Mouse (Mus musculus): Measurements from ENCODE around the gene Nfkbia.

DNA sequence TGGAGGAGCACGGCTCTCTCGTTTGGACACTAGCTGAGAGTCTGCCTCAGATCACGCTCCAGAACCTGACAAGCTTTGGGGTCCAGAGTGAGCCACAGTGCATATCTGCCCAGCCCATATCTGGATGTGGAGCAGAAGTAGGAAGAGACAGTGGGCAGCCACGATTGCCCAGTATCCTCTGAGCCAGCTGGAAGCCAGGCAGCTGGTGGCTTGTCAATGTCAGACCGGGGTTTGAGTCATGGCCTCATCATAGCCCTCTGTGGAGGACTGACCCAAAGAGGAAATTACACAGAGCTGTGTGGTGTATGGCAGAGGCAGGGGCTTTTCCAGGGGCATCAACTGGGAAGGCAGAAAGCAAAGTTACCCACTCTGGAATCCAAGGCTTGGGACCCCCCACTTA lies 25.6 kb downstream of the Nfkbia start:
- TF ChIP-seq CTCF (IDR thresholded peaks at IDR 0.05; ENCODE audit: insufficient read depth, low read length) (no peak), POLR2A (IDR thresholded peaks at IDR 0.05; ENCODE audit: borderline replicate concordance, extremely low read depth, low read depth, low read length) (no peak)

Data from lung, adult 2 months (tissue).